Mouse (Mus musculus): ENCODE measurements around the gene Gm28372.

The Gm28372 gene

DNA sequence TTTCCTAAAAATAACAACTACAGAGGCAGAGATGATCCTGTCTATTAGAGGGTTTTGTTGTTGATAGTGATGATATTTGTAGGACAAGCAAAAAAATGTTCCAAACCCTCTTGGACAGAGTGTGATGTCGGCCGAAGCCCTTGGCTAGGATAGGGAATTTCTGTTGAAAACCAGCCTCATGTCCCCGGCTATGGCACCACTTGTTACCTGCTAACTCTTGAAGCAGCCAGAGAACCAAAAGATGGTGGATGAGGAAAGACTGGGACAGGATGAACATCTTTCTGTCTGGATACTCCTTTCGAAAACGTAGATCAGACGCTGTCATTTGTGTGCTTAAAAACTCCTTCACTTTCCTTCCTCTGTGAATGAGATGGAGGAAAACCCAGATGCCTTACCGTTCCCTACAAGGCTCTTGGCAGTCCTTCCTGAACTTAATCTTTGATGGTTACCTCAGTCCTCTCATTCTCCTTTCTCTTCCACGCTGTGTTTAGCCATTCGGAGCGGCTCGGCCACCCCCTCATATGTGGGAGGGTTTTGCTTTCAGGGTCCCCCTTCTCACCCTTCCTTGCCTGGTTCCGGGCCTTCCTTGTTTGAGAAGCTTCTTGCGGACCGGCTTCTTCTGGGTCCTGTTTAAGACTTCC is 46.2 kb downstream of the Gm28372 start:
- no peak for DNase-seq (ENCODE audit: low spot score)

DNA sequence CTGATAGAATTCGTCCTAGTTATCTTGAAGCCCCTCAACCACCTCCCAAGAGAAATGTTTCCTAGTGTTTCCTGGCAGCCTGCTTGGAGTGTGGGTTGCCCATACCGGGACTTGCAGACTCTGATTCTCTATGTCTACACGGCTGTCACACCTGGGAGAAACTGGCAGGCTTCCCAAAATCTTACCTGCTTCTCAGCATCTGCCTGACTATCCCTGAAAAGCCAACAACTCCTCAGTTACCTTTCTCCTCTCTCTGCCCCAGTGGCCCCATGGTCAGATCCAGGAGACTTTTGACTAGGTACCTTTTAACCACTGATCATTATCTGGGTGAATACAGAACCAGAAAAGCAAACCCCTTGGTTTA is 46.7 kb downstream of the Gm28372 start:
- DNase-seq (ENCODE audit: low spot score) = no peak

DNA sequence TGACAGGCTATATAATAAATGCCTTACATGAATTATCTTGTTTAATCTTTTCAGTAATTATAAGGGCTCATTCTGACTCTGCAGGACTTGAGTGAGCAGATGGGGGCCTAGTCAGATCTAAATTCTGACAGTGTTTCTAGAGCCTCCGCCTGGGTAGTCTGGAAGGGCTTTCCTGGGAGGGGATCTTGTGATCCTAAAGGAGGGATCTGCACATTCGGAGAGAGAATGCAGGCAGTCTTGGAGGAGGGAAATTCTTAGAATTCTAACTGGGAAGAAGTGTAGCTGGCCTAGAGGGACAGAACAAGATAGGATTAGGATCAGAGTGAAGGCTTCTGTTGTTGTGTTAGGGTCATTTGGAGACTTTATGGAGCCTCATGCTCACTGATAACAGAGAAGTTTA is 47.2 kb downstream of the Gm28372 start:
- DNase-seq (ENCODE audit: low spot score) = no peak

DNA sequence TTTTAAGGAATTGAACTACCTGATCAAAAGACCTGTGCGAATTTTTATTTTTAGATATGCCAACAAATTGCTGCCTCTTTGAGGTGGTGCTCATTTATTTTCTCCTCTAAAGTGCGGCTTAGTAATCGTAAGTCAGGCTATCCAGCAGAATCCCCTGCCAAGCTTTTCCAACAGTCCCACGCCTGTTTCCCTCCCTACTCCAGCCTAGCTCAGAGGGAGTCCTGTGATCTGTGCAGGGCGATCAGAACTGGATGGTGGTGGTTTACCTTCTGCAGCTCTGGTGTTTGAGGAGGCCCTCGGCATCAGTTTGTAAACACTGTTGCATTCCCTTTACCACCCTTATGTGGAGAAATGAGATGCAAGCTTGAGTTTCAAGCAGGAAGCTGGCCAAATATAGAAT is 48.4 kb downstream of the Gm28372 start:
- no peak for DNase-seq (ENCODE audit: low spot score)

DNA sequence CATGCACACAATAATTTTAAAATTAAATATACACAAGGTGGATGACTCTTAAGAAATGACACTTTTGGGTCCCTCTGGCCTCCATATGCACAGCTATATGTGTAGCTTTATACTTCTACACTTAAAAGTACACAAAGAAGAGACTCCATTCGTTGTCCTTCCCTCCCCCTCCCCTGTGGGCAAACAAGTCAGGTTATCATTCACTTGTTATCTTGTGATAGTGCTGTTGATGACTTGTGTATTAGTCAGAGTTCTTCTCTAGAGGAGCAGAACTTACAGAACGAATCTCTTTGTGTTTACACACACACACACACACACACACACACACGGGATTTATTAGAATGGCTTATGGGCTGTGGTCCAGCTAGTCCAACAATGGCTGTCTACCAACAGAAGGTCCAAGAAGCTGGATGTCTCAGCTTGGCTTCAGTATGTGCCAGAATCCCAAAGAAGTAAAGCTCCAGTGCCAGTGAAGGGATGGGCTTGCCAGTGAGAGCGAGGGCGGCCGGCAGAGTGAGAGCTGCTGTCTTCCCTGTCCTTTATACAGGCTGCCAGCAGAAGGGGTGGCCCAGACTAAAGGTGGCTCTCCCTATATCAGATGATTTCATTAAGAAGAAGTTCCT is 49.8 kb downstream of the Gm28372 start:
- DNase-seq (ENCODE audit: low spot score) = no peak

Measured in c-Kit-positive CD71-positive TER-119-positive erythroid progenitor cells, embryonic 14.5 days (primary cell).